Mouse (Mus musculus) bone marrow, adult 2 months (tissue): ENCODE data around the gene Ifna7. TPM values are rescaled to one million over a fixed set of nuclear protein-coding genes. Genes with fewer than 3 reads are reported as not detected.
A peak's percentile ranks its signal among the peaks of the same experiment; 100 is the strongest.

Experiments used
- H3K27ac ChIP-seq: fragments of 200-500 bp; 2 replicates; pipeline ENCODE4 v1.5.1; 2012; ENCODE audit warnings: low read depth, mild to moderate bottlenecking, control low read depth, inconsistent platforms, low read length; ENCODE audit not compliant: control insufficient read depth, poor library complexity, insufficient read depth
- H3K4me1 ChIP-seq: fragments of 200-500 bp; 2 replicates; pipeline ENCODE4 v1.6.1; 2011; ENCODE audit warnings: low read length; ENCODE audit not compliant: control insufficient read depth, insufficient read depth
- H3K4me3 ChIP-seq: fragments of 200-500 bp; replicated peaks from 2 replicates; pipeline ENCODE3; 2011; ENCODE audit warnings: mild to moderate bottlenecking, low read depth, low read length, control low read depth; ENCODE audit not compliant: control insufficient read depth
- CTCF ChIP-seq: fragments of 200-500 bp; IDR thresholded peaks from 2 replicates; pipeline ENCODE4 v1.5.1; 2011; ENCODE audit warnings: low read length, control low read depth; ENCODE audit not compliant: control insufficient read depth, insufficient read depth
- POLR2A ChIP-seq: fragments of 200-500 bp; IDR thresholded peaks from 2 replicates; pipeline ENCODE4 v1.6.1; 2011; ENCODE audit warnings: low read depth, mild to moderate bottlenecking, control low read depth, low read length, borderline replicate concordance; ENCODE audit not compliant: control insufficient read depth
- WGBS: fragments of 180-500 bp; shearing (Covaris S2); methylation state at CpG from one replicate; pipeline ENCODE4 v1.1.7; 2018; 5-methylcytosine and 5-hydroxymethylcytosine counted together
- polyA plus RNA-seq: library from polyadenylated mRNA; stranded (reverse); fragments of >200 nt; gene quantifications from 2 replicates; pipeline ENCODE4 v1.2.4, GENCODE M21; 2011; ENCODE audit warnings: low replicate concordance; ENCODE audit not compliant: missing spikeins, insufficient read depth, insufficient read length

Gene Ifna7
- polyA plus RNA-seq, 1 experiment, result not detected

- Histone ChIP-seq H3K4me1 (no peaks in the 10 kb centered on the region), H3K27ac (no peak within 1 kb of the TSS), H3K4me3 (no peak within 1 kb of the TSS)
- 69% methylated on average over 2 of the region's 2 CpGs for WGBS
- no peak for TF ChIP-seq POLR2A
- no peak for TF ChIP-seq CTCF
Observed at GRCm38 (mm10) chr4:88841438-88841911, 25.4 kb downstream of the Ifna7 start, which contains the start of gene Ifna4. Gene Ifna4 (plus strand): TSS chr4:88841861.

- H3K4me1 ChIP-seq, result no peaks in the 10 kb centered on the region
- 30% methylated on average over 2 of the region's 2 CpGs for WGBS
- no peak overlapping the region for H3K4me3 ChIP-seq
- TF ChIP-seq POLR2A, result no peak
- no peak for TF ChIP-seq CTCF
- H3K27ac ChIP-seq, result no peak overlapping the region
Observed at GRCm38 (mm10) chr4:88845334-88845733, 29.3 kb downstream of the Ifna7 start.

GRCm38 (mm10) chr4:88849698-88850097 lies 33.7 kb downstream of the Ifna7 start, which contains the start of gene Ifna1:
Gene Ifna1 (plus strand): TSS chr4:88850087.
- no peak for TF ChIP-seq CTCF
- TF ChIP-seq POLR2A, result no peak
- Histone ChIP-seq H3K27ac (no peak within 1 kb of the TSS), H3K4me1 (no peaks in the 10 kb centered on the region), H3K4me3 (no peak within 1 kb of the TSS)
- WGBS, result 3% methylated on average over 1 of the region's 1 CpGs

GRCm38 (mm10) chr4:88851026-88851763 lies 35.2 kb downstream of the Ifna7 start:
- Histone ChIP-seq H3K4me1 (no peaks in the 10 kb centered on the region), H3K4me3 (no peak overlapping the region), H3K27ac (no peak overlapping the region)
- 85% methylated on average over 4 of the region's 4 CpGs for WGBS
- TF ChIP-seq POLR2A, result no peak
- no peak for TF ChIP-seq CTCF

- TF ChIP-seq CTCF (no peak), POLR2A (no peak)
- no peaks in the 10 kb centered on the region; the same call in 1 of the 2 replicates for H3K4me1 ChIP-seq
- no peak overlapping the region for H3K27ac ChIP-seq
- H3K4me3 ChIP-seq, result no peak overlapping the region
Observed at GRCm38 (mm10) chr4:88859214-88859613, 43.2 kb downstream of the Ifna7 start.

GRCm38 (mm10) chr4:88863309-88863708 lies 47.3 kb downstream of the Ifna7 start:
- H3K4me1 ChIP-seq, result peaks cover 1% of the 10 kb centered on the region; the same call in 1 of the 2 replicates
- no peak overlapping the region for H3K27ac ChIP-seq
- WGBS, result 29% methylated on average over 7 of the region's 7 CpGs
- no peak for TF ChIP-seq CTCF
- no peak for TF ChIP-seq POLR2A
- H3K4me3 ChIP-seq, result no peak overlapping the region

GRCm38 (mm10) chr4:88864599-88864998 lies 48.6 kb downstream of the Ifna7 start:
- Histone ChIP-seq H3K4me3 (peak overlapping the region; percentile 42), H3K27ac (peak overlapping the region; percentile 22; the same call in 1 of the 2 replicates), H3K4me1 (peaks cover 1% of the 10 kb centered on the region; the same call in 1 of the 2 replicates)
- TF ChIP-seq POLR2A, result no peak
- TF ChIP-seq CTCF, result no peak
- 2% methylated on average over 9 of the region's 9 CpGs for WGBS

- H3K27ac ChIP-seq, result peak overlapping the region; percentile 76
- H3K4me3 ChIP-seq, result peak overlapping the region; percentile 3
- peaks cover 1% of the 10 kb centered on the region; the same call in 1 of the 2 replicates for H3K4me1 ChIP-seq
- TF ChIP-seq POLR2A, result no peak
- TF ChIP-seq CTCF, result no peak
- 2% methylated on average over 6 of the region's 6 CpGs for WGBS
Observed at GRCm38 (mm10) chr4:88865011-88865569, 49.1 kb downstream of the Ifna7 start.

Other genes with a start within 250 kb of the Ifna7 start
- gene Ifna14, start 244.4 kb upstream of the Ifna7 start, polyA plus RNA-seq, result not detected in 2 replicates
- not detected in 2 replicates for gene Ifna9, start 223.8 kb upstream of the Ifna7 start, polyA plus RNA-seq
- gene Ifna12, start 212.9 kb upstream of the Ifna7 start, polyA plus RNA-seq, result not detected in 2 replicates
- gene C87499, start 181.8 kb upstream of the Ifna7 start, polyA plus RNA-seq, result not detected in 2 replicates
- 1.9 TPM in 1 of 2 replicates, not detected in the other for gene Ifna13, start 171.8 kb upstream of the Ifna7 start, polyA plus RNA-seq
- not detected in 2 replicates for gene Ifna16, start 139.3 kb upstream of the Ifna7 start, polyA plus RNA-seq
- not detected in 2 replicates for gene Ifna2, start 132.3 kb upstream of the Ifna7 start, polyA plus RNA-seq
- gene Ifnab, start 124.9 kb upstream of the Ifna7 start, polyA plus RNA-seq, result not detected in 2 replicates
- not detected in 2 replicates for gene Gm26566, start 94.4 kb upstream of the Ifna7 start, polyA plus RNA-seq
- gene Klhl9, start 93.8 kb upstream of the Ifna7 start, polyA plus RNA-seq, result 10.8 and 18.3 TPM in 2 replicates
- not detected in 2 replicates for gene Gm13271, start 61.4 kb upstream of the Ifna7 start, polyA plus RNA-seq
- gene Gm13283, start 56.1 kb upstream of the Ifna7 start, polyA plus RNA-seq, result not detected in 2 replicates
- not detected in 2 replicates for gene Gm13290, start 42.4 kb upstream of the Ifna7 start, polyA plus RNA-seq
- gene Gm13289, start 39.3 kb upstream of the Ifna7 start, polyA plus RNA-seq, result not detected in 2 replicates
- not detected in 2 replicates for gene Gm13272, start 36.4 kb upstream of the Ifna7 start, polyA plus RNA-seq
- not detected in 2 replicates for gene Ifnz, start 34.1 kb upstream of the Ifna7 start, polyA plus RNA-seq
- not detected in 2 replicates for gene Gm13276, start 30.5 kb upstream of the Ifna7 start, polyA plus RNA-seq
- not detected in 2 replicates for gene Gm13277, start 27.6 kb upstream of the Ifna7 start, polyA plus RNA-seq
- not detected in 2 replicates for gene Gm13278, start 24.7 kb upstream of the Ifna7 start, polyA plus RNA-seq
- not detected in 2 replicates for gene Gm13275, start 21.7 kb upstream of the Ifna7 start, polyA plus RNA-seq
- gene Gm13279, start 18.8 kb upstream of the Ifna7 start, polyA plus RNA-seq, result not detected in 2 replicates
- not detected in 2 replicates for gene Gm13285, start 16.6 kb upstream of the Ifna7 start, polyA plus RNA-seq
- gene Gm13287, start 13.0 kb upstream of the Ifna7 start, polyA plus RNA-seq, result not detected in 2 replicates
- gene Gm13288, start 10.7 kb upstream of the Ifna7 start, polyA plus RNA-seq, result not detected in 2 replicates
- not detected in 2 replicates for gene Ifna11, start 3.7 kb downstream of the Ifna7 start, polyA plus RNA-seq
- not detected in 2 replicates for gene Ifna6, start 11.2 kb downstream of the Ifna7 start, polyA plus RNA-seq
- gene Ifna5, start 19.3 kb downstream of the Ifna7 start, polyA plus RNA-seq, result not detected in 2 replicates
- not detected in 2 replicates for gene Ifna4, start 25.6 kb downstream of the Ifna7 start, polyA plus RNA-seq
- gene Ifna1, start 33.9 kb downstream of the Ifna7 start, polyA plus RNA-seq, result not detected in 2 replicates
- gene Ifne, start 64.0 kb downstream of the Ifna7 start, polyA plus RNA-seq, result not detected in 2 replicates